Mouse (Mus musculus): ENCODE results near the gene Tnni3. TPM values are rescaled to one million over a fixed set of nuclear protein-coding genes. Genes with fewer than 3 reads are reported as not detected.
A peak's percentile ranks its signal among the peaks of the same experiment; 100 is the strongest.
"Not testable (repeated sequence)": the region's sequence is repeated elsewhere in the genome, so short reads cannot be mapped to it uniquely, and the experiment has no call there.

Gene Tnni3
- total RNA-seq, 2 experiments from 2014 or later, result 0.41 TPM; not detected in 1

GRCm38 (mm10) chr7:4536369-4536768 lies 12.3 kb upstream of the Tnni3 start:
- TF ChIP-seq CTCF (IDR thresholded peaks at IDR 0.05), result no peak
- intact Hi-C loops (cut with DNase I), result no loop called here
- no peak for DNase-seq
- Histone ChIP-seq H3K4me3 (no peak overlapping the region), H3K27ac (no peak overlapping the region)

- peak within 1 kb of the TSS; percentile 69 for H3K4me3 ChIP-seq
- no peak for TF ChIP-seq CTCF (IDR thresholded peaks at IDR 0.05)
- DNase-seq, result peak; percentile 81
- intact Hi-C loops (cut with DNase I), result no loop called here
- H3K27ac ChIP-seq, result no peak within 1 kb of the TSS
Observed at GRCm38 (mm10) chr7:4532005-4532729, 8.1 kb upstream of the Tnni3 start, which contains the start of gene Dnaaf3. Gene Dnaaf3 (minus strand): TSS chr7:4532453.

GRCm38 (mm10) chr7:4530166-4530565 lies 6.1 kb upstream of the Tnni3 start:
- DNase-seq; H3K27ac ChIP-seq; intact Hi-C loops (cut with DNase I): not testable (repeated sequence)

GRCm38 (mm10) chr7:4527302-4527689 lies 3.3 kb upstream of the Tnni3 start:
- Histone ChIP-seq H3K4me3 (no peak overlapping the region), H3K27ac (no peak overlapping the region)
- intact Hi-C loops (cut with DNase I), result no loop called here
- no peak for TF ChIP-seq CTCF (IDR thresholded peaks at IDR 0.05)
- no peak for DNase-seq

More at GRCm38 (mm10) chr7:4530166-4530565, 6.1 kb upstream of the Tnni3 start:
- H3K4me3 ChIP-seq, result not testable (repeated sequence)

- intact Hi-C loops (cut with DNase I), result no loop called here
- Histone ChIP-seq H3K4me3 (peak overlapping the region; percentile 62), H3K27ac (peak overlapping the region; percentile 72)
- DNase-seq, result peak; percentile 79
- TF ChIP-seq CTCF (IDR thresholded peaks at IDR 0.05), result peak; percentile 63
Observed at GRCm38 (mm10) chr7:4526341-4527301, 2.6 kb upstream of the Tnni3 start.

- Histone ChIP-seq H3K4me3 (no peak overlapping the region), H3K27ac (no peak overlapping the region)
- TF ChIP-seq CTCF (IDR thresholded peaks at IDR 0.05), result no peak
- intact Hi-C loops (cut with DNase I), result no loop called here
- DNase-seq, result no peak
Observed at GRCm38 (mm10) chr7:4523205-4524130, 561 bp downstream of the Tnni3 start.

GRCm38 (mm10) chr7:4522292-4522691 lies 1.7 kb downstream of the Tnni3 start:
- no peak overlapping the region for H3K27ac ChIP-seq

GRCm38 (mm10) chr7:4521231-4522003 lies 2.6 kb downstream of the Tnni3 start:
- intact Hi-C loops (cut with DNase I), result no loop called here
- no peak for DNase-seq
- H3K4me3 ChIP-seq, result peak overlapping the region; percentile 48
- H3K27ac ChIP-seq, result no peak overlapping the region
- no peak for TF ChIP-seq CTCF (IDR thresholded peaks at IDR 0.05)

More at GRCm38 (mm10) chr7:4522292-4522691, 1.7 kb downstream of the Tnni3 start:
- no peak for TF ChIP-seq CTCF (IDR thresholded peaks at IDR 0.05)
- DNase-seq, result no peak
- no peak overlapping the region for H3K4me3 ChIP-seq
- intact Hi-C loops (cut with DNase I), result no loop called here

GRCm38 (mm10) chr7:4518487-4518886 lies 5.5 kb downstream of the Tnni3 start:
- Histone ChIP-seq H3K27ac (no peak overlapping the region), H3K4me3 (no peak overlapping the region)
- intact Hi-C loops (cut with DNase I), result no loop called here
- no peak for TF ChIP-seq CTCF (IDR thresholded peaks at IDR 0.05)
- DNase-seq, result no peak

GRCm38 (mm10) chr7:4516332-4517050 lies 7.5 kb downstream of the Tnni3 start, which contains the start of gene Tnnt1:
Gene Tnnt1 (minus strand): TSS chr7:4516382.
- intact Hi-C loops (cut with DNase I), result no loop called here
- Histone ChIP-seq H3K27ac (peak within 1 kb of the TSS; percentile 24; the same call in 1 of the 2 replicates), H3K4me3 (no peak within 1 kb of the TSS; the same call in 1 of the 2 replicates)
- no peak for TF ChIP-seq CTCF (IDR thresholded peaks at IDR 0.05)
- no peak for DNase-seq

- no peak for TF ChIP-seq CTCF (IDR thresholded peaks at IDR 0.05)
- no peak for DNase-seq
- H3K27ac ChIP-seq, result peak overlapping the region; percentile 24; the same call in 1 of the 2 replicates
- intact Hi-C loops (cut with DNase I), result no loop called here
- no peak overlapping the region for H3K4me3 ChIP-seq
Observed at GRCm38 (mm10) chr7:4515853-4516252, 8.2 kb downstream of the Tnni3 start.
